Mouse (Mus musculus) neural tube, embryonic 14.5 days (tissue): ENCODE data around the gene Xpnpep3. TPM values are rescaled to one million over a fixed set of nuclear protein-coding genes. Genes with fewer than 3 reads are reported as not detected.

Experiments used
- ATAC-seq: fragments of 200-750 bp; cut with Nextera tagmentation; 2 replicates; pipeline ENCODE4 v1.8.0; 2017; ENCODE audit warnings: low read depth, mild to moderate bottlenecking, moderate TSS enrichment, moderate library complexity
- H3K27ac ChIP-seq: fragments of 300-500 bp; sonication (generic); 2 replicates; pipeline ENCODE4 v1.5.1; 2014; ENCODE audit warnings: low read depth, mild to moderate bottlenecking, control low read depth, low read length, moderate library complexity, mixed read lengths
- H3K27me3 ChIP-seq: fragments of 300-500 bp; sonication (generic); 2 replicates; pipeline ENCODE4 v1.6.1; 2014; ENCODE audit warnings: low read length; ENCODE audit not compliant: control insufficient read depth, insufficient read depth
- H3K36me3 ChIP-seq: fragments of 300-500 bp; sonication (generic); 2 replicates; pipeline ENCODE4 v1.6.1; 2014; ENCODE audit warnings: low read length, mixed read lengths; ENCODE audit not compliant: control insufficient read depth, insufficient read depth
- H3K4me1 ChIP-seq: fragments of 300-500 bp; sonication (generic); 2 replicates; pipeline ENCODE4 v1.6.1; 2014; ENCODE audit warnings: low read length; ENCODE audit not compliant: control insufficient read depth, insufficient read depth
- H3K4me2 ChIP-seq: fragments of 300-500 bp; sonication (generic); 2 replicates; pipeline ENCODE4 v1.6.1; 2014; ENCODE audit warnings: mild to moderate bottlenecking, low read depth, low read length, control low read depth
- H3K4me3 ChIP-seq: fragments of 300-500 bp; sonication (generic); 2 replicates; pipeline ENCODE4 v1.5.1; 2014; ENCODE audit warnings: low read depth, low read length, control low read depth, mixed read lengths
- H3K9ac ChIP-seq: fragments of 300-500 bp; sonication (generic); replicated peaks from 2 replicates; pipeline ENCODE4 v1.6.1; 2014; ENCODE audit warnings: low read depth, mild to moderate bottlenecking, control low read depth, low read length, mixed read lengths
- H3K9me3 ChIP-seq: fragments of 300-500 bp; sonication (generic); 2 replicates; pipeline ENCODE4 v1.6.1; 2016; ENCODE audit warnings: low read length; ENCODE audit not compliant: control insufficient read depth
- WGBS: fragments of 180-500 bp; shearing (Covaris S2); extraction: QIAGEN DNeasy Blood & Tissue Kit; methylation state at CpG from one replicate; pipeline ENCODE4 v1.1.7; 2014; 5-methylcytosine and 5-hydroxymethylcytosine counted together
- polyA plus RNA-seq: library from polyadenylated mRNA; unstranded; fragments of >200 nt; fragmentation: Nextera tagmentation; extraction: Ambion mirVana; gene quantifications from 2 replicates; pipeline ENCODE4 v1.2.1, GENCODE M21; 2014

Gene Xpnpep3
- polyA plus RNA-seq, 1 experiment from 2014 or later: 6.6 TPM

DNA sequence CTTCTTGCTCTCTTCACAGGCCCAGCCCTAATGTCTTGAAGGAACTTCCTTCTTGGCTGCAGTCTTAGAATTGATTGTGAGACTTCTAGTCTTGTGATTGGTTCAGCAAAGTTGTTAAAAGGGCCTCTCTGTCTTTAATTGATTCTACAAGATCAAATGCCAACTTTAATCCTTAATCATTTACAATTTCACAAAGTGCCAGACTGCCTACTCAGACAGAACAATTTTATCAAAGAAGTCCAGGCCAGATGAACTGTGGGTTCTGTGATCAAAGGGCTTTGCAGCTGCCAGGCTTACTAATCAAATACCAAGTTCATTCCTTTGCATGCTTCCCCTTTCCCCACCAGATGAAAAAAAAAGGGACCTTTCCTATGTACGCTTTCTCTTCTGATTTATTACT is 21.5 kb downstream of the Xpnpep3 start:
- Histone ChIP-seq H3K27me3 (no peaks in the 10 kb centered on the region), H3K4me1 (no peaks in the 10 kb centered on the region), H3K4me2 (no peak overlapping the region), H3K4me3 (no peak overlapping the region), H3K36me3 (no peaks in the 10 kb centered on the region), H3K27ac (no peak overlapping the region), H3K9me3 (no peaks in the 10 kb centered on the region), H3K9ac (no peak overlapping the region)
- ATAC-seq: no peak
- WGBS: 66% methylated on average over 1 of the region's 1 CpGs

DNA sequence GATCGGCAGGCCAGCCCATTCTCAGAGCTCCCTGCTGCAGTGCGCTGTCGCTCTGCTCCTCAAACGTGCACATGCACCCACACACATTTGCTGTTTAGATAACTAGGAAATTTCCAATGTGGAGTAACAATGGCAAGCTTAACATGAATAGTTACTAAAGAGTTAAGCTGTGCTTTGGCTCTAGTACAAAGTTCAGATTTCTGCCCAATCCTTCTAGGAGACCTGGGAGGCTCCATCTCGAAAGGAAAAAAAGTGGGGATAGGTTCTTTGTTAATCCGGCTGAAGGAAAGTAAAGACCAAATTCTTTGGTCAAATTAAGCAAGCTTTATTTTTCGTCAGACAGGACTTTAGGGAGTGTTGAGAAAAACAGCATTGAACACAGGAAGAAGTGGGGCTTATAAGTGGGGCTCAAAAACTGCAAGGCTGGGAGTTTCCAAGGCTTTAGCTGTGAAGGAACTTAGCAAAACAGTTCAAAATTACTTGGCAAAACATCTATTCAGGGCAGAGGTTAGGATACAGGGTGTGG is 22.3 kb downstream of the Xpnpep3 start:
- ATAC-seq: no peak
- Histone ChIP-seq H3K4me1 (no peaks in the 10 kb centered on the region), H3K4me2 (no peak overlapping the region), H3K9ac (no peak overlapping the region), H3K4me3 (no peak overlapping the region), H3K9me3 (no peaks in the 10 kb centered on the region), H3K36me3 (0 out of 2 replicates have a peak, but pooled peaks cover 2% of the 10 kb centered on the region), H3K27ac (no peak overlapping the region), H3K27me3 (no peaks in the 10 kb centered on the region)
- WGBS: 91% methylated on average over 7 of the region's 7 CpGs

DNA sequence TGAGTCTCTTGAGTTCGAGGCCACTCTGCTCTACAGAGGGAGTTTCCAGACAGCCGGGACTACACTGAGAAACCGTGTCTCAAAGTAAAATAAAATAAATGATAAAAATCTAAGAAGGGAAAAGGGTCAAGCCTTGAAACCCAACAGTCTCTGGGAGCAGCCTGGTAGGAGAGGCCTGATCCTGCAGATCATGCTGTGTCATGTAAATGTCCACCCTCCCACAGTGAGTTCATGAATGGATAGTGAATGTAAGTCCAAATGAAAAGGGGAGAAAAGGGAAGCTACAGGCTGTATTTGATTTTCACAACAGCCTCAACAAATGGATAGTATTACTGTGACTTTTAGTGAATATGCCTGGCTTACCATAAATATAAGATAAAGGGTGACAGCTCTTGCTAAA is 25.4 kb downstream of the Xpnpep3 start:
- H3K4me2 ChIP-seq: no peak overlapping the region
- no peak for ATAC-seq
- H3K27me3 ChIP-seq: no peaks in the 10 kb centered on the region
- H3K4me3 ChIP-seq: no peak overlapping the region
- H3K9ac ChIP-seq: no peak overlapping the region
- H3K27ac ChIP-seq: no peak overlapping the region
- no peaks in the 10 kb centered on the region for H3K9me3 ChIP-seq
- no peaks in the 10 kb centered on the region for H3K4me1 ChIP-seq
- 89% methylated on average over 3 of the region's 3 CpGs for WGBS
- H3K36me3 ChIP-seq: peaks cover 3% of the 10 kb centered on the region; the same call in 1 of the 2 replicates

DNA sequence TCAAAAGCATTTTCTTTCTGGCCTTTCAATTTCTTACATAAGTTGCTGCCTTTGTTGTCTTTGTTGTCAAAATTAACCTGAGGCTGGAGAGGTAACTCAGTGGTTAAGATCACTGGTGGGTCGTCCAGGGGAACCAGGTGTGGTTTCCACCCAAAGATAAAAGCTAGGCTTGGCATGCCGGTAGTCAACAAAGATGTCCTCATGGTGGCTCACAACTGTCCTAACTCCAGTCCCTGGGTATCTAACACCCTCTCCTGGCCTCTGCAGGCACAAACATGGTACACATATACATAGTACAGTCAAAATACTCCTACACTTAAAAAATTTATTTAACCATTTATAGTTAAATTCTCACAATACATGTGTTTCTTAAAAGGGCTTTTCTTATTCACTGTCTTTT is 28.0 kb downstream of the Xpnpep3 start:
- Histone ChIP-seq H3K27ac (no peak overlapping the region), H3K4me1 (no peaks in the 10 kb centered on the region), H3K9ac (no peak overlapping the region), H3K4me2 (no peak overlapping the region), H3K4me3 (no peak overlapping the region), H3K9me3 (no peaks in the 10 kb centered on the region), H3K36me3 (peaks cover 6% of the 10 kb centered on the region; the same call in 1 of the 2 replicates), H3K27me3 (no peaks in the 10 kb centered on the region)
- 95% methylated on average over 2 of the region's 2 CpGs for WGBS
- ATAC-seq: no peak

DNA sequence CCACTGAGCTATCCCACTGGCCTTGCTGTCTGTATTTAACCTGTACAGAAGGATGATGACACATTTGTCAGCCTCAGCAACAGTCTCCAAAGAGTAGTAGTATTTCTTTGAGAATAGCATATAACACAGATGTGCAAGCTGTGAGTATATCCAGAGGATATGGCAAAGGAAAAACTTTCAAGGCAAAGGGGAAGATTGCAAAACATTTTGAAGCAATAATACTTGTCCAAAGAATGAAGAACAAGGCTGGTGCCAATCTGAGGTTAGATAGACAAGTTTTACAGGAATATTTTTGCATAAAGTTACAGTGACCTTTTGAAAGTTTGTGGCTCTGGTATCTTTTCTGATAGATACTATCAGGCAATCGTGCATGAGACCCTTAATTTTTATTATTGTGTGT is 31.3 kb downstream of the Xpnpep3 start:
- H3K36me3 ChIP-seq: peaks cover 6% of the 10 kb centered on the region; the same call in 1 of the 2 replicates
- 76% methylated on average over 1 of the region's 1 CpGs for WGBS
- ATAC-seq: no peak
- H3K9me3 ChIP-seq: no peaks in the 10 kb centered on the region
- H3K4me1 ChIP-seq: no peaks in the 10 kb centered on the region
- H3K4me3 ChIP-seq: no peak overlapping the region
- no peaks in the 10 kb centered on the region for H3K27me3 ChIP-seq
- no peak overlapping the region for H3K27ac ChIP-seq
- H3K9ac ChIP-seq: no peak overlapping the region
- no peak overlapping the region for H3K4me2 ChIP-seq

DNA sequence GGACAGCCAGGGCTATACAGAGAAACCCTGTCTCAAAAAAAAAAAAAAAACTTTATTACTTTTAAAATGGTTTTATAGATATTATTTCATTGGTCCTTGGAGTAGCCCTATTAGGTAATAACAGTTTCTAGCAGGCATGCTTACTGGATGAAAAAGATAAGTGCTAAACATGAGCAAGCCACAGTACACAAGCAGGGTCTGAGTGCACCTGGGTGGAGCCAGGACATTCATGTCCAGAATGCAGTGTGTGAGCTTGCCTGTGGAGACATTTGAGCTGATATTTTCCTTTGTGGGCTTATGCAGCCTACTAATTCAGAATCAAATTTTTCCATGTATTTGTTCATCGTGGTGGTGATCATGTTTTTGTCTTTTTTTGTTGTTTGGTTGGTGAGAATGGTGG is 38.4 kb downstream of the Xpnpep3 start:
- Histone ChIP-seq H3K27ac (no peak overlapping the region), H3K4me2 (no peak overlapping the region), H3K4me1 (no peaks in the 10 kb centered on the region), H3K9me3 (no peaks in the 10 kb centered on the region), H3K4me3 (no peak overlapping the region), H3K36me3 (0 out of 2 replicates have a peak, but pooled peaks cover 3% of the 10 kb centered on the region), H3K27me3 (no peaks in the 10 kb centered on the region), H3K9ac (no peak overlapping the region)
- no peak for ATAC-seq
- WGBS: 97% methylated on average over 1 of the region's 1 CpGs

DNA sequence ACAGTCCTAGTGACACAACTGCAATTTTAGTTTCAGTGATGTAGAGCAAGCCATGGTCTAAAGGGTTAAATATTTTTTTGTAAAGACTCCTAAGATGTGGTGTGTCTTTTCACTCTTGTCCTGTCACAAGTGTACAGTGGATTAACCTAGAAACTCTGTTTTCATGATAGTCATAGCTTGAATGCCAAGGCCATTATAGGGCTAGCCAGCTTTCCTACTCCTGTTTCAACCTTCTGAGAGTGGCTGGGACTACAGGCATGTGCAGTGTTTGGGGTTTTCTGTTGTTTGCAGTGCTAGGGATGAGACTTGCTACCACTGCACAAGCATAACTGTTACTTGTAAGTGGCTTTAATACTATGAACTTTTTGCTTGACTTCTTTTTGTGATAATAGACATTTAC is 39.3 kb downstream of the Xpnpep3 start:
- no peak for ATAC-seq
- Histone ChIP-seq H3K27ac (no peak overlapping the region), H3K4me3 (no peak overlapping the region), H3K9me3 (no peaks in the 10 kb centered on the region), H3K9ac (no peak overlapping the region), H3K4me2 (no peak overlapping the region), H3K27me3 (no peaks in the 10 kb centered on the region), H3K36me3 (0 out of 2 replicates have a peak, but pooled peaks cover 3% of the 10 kb centered on the region), H3K4me1 (no peaks in the 10 kb centered on the region)

DNA sequence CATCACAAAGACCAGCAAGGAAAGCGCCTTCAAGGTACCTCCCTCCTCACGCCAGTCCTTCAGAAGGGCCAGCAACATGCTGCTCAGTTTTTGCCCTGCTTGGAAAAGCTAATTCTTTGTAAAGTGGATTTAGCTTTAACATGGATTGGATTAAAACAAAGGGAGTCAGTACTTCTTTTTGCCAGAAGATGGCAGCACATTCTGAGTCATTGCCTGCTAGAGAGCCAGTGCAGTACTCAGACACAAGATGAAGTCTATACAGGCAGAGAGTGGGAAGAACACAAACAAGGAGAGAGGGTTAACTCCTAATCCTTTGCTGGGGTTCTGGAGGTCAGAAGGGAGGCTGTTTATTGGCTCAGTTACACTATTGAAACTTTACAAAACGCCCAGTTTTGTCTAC is 48.5 kb downstream of the Xpnpep3 start:
- Histone ChIP-seq H3K27me3 (no peaks in the 10 kb centered on the region), H3K9me3 (no peaks in the 10 kb centered on the region), H3K9ac (no peak overlapping the region), H3K4me1 (no peaks in the 10 kb centered on the region), H3K36me3 (peaks cover 3% of the 10 kb centered on the region), H3K4me2 (no peak overlapping the region), H3K27ac (no peak overlapping the region), H3K4me3 (no peak overlapping the region)
- WGBS: 60% methylated on average over 3 of the region's 3 CpGs
- peak; percentile 71 for ATAC-seq

DNA sequence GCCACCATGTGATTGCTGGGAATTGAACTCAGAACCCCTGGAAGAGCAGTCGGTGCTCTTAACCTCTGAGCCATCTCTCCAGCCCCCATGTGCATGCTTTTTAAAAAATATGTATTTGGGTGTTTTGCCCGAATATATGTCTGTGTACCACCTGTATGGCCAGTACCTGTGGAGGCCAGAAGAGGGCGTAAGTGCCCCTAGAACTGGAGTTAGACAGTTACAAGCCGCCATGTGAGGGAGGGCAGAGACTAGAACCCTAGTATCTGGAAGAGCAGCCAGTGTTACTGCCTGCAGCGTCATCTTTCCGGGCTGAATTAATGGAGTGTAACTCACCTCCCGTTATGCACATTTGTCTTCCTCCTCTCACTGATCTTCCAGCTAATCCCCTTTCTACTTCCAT is 61.6 kb downstream of the Xpnpep3 start:
- Histone ChIP-seq H3K9me3 (0 out of 2 replicates have a peak, but pooled peaks cover 2% of the 10 kb centered on the region), H3K27ac (no peak overlapping the region), H3K9ac (no peak overlapping the region), H3K4me3 (no peak overlapping the region), H3K4me2 (no peak overlapping the region), H3K36me3 (0 out of 2 replicates have a peak, but pooled peaks cover 6% of the 10 kb centered on the region), H3K4me1 (no peaks in the 10 kb centered on the region), H3K27me3 (no peaks in the 10 kb centered on the region)
- WGBS: 86% methylated on average over 7 of the region's 7 CpGs
- no peak for ATAC-seq
